Mouse (Mus musculus): ENCODE data around the gene Smtn.
A peak's percentile ranks its signal among the peaks of the same experiment; 100 is the strongest.

Smtn gene

GRCm38 (mm10) chr11:3509181-3510085 lies 31.0 kb downstream of the Smtn start:
- no peak for DNase-seq (ENCODE audit: low read depth, low spot score)

- DNase-seq (ENCODE audit: low read depth, low spot score), result no peak
Observed at GRCm38 (mm10) chr11:3508226-3508625, 32.2 kb downstream of the Smtn start.

DNA sequence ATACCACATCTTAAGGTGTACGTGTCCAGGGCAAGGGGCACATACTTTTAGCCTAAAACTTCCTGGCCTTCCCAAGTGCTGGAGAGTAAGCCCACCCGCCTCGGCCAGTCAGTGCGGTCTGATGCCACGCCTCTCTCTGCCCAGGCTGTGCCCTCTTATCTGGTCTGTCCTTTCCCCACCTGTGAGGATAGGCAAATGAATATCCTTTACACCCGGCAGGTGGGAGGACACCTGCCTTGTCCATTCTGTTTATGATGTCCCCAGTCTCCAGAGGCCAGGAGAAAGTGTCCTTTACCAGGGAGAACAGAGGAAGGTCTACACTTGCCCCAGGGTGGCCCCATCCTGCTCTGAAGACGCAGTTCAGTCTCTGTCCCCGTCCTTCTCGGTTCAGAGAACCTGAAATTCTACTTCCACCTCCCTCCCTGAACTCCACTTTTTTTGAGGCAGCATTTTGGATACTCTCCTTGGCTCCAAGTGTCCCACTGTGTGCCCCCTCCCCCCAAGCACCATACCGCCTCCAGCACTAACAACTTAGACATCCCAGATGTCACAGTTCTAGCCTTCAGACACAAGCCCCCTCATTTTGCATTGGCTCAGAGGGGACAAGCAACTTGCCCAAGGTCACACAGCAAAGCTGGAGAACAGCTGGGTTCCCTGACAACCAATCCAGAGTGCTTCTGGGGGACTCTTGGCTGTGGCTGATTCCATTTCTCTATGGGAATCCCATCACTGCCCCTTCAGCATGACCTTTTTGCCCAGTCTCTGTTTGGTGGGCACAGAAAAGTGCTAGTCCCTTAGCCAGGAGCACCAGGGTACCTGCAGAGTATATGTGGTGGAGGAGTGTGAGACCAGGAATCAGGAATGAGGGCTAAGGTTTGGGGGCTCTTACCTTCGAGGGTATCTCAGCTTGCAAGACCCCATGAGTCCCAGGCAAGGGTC lies 36.4 kb downstream of the Smtn start:
- DNase-seq (ENCODE audit: low read depth, low spot score), result no peak

GRCm38 (mm10) chr11:3502459-3503072 lies 37.8 kb downstream of the Smtn start:
- DNase-seq (ENCODE audit: low read depth, low spot score), result no peak

- DNase-seq (ENCODE audit: low read depth, low spot score), result no peak
Observed at GRCm38 (mm10) chr11:3502057-3502456, 38.4 kb downstream of the Smtn start.

GRCm38 (mm10) chr11:3497296-3497695 lies 43.1 kb downstream of the Smtn start:
- no peak for DNase-seq (ENCODE audit: low read depth, low spot score)

- DNase-seq (ENCODE audit: low read depth, low spot score), result no peak
Observed at GRCm38 (mm10) chr11:3496756-3497155, 43.7 kb downstream of the Smtn start.

GRCm38 (mm10) chr11:3495496-3495895 lies 44.9 kb downstream of the Smtn start:
- DNase-seq (ENCODE audit: low read depth, low spot score), result no peak

DNA sequence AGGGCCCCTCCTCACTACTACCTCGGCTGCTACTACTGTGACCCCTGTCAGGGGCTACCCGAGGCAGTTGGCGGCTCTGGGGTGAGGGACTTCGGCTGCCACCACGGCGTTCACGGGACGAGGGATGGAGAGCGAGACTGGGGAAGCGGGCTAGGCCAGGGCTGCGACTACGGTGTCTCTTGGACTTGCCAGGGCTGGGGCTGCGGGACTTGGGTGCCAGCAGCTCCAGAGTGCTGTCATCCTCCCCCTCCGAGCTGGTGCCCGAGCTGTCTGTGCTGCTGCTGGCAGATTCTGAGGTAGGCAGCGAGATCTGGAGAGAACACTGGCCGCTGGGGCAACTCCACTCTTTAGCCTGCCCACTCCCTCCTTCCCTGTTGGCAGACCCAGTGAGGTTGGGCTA lies 45.6 kb downstream of the Smtn start:
- no peak for DNase-seq (ENCODE audit: low read depth, low spot score)

DNA sequence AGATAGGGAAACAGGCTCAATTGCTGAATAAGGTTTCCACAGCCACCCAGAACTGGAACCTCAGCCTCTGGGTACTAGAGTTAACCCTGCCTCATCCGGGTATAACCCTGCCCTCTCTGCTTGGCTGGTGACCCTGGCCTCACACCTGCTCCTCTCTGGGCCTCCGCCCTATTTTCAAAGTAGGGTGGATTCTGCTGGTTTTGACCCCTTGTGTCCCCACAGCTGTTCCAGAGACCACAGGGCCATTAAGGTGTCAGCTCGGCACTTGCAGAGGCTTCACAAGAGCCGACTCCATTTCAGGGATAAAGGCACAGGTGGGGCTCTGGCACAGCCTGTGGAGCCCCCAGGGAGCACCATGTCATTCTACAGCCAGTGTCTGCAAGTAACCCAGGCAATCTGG lies 47.7 kb downstream of the Smtn start:
- DNase-seq (ENCODE audit: low read depth, low spot score), result no peak

DNA sequence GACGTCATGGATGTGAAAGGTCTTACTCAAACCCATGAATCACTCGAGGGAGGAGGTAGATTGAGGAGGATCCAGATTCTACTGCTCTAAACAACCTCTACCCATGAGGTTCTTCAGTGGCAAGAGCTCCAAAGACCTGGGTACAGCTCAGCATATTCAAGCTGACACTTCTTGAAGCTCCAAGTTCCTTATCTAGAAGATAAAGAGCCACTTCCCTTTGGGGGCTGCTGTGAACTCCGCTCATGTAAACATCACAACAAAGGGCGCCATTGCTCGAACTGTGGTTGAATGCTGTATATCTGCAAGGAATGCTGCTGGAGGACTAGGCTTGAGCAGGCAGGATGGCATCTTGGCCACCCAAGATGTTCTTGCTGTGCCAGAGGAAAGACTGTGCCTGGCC lies 51.4 kb downstream of the Smtn start:
- DNase-seq (ENCODE audit: low read depth, low spot score), result no peak

DNA sequence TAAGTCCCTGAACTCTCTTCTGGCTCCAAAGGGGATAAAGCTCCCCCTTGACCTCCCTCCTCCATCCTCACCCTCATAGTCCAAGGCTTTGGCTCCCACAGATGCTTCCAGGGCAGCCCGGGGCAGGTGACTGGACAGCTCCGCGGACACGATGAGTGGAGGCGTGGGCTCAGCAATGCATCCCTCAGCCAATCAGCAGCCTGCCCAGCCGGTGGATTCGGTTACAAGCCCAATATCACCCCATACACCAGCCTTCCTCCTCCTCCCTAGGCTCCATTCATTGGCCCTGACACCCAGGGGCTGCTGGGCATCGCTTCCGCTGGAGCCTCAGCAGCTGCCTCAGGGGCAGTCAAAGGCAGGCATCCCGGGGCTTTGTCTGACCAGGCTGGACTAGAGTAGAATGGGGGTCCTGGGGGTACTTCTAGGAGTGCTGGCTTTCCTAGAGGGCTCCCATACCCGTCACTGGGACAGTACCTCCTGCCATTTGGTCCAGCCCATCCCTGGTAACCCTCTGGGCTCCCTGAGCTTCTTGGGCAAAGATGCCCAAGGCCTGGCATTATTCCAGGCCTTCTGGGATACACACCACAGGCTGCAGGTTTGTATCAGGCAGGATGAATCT lies 52.4 kb downstream of the Smtn start, which contains the start of gene Pla2g3:
Gene Pla2g3, plus strand, starts transcription at position 333 of the 619 bp plus-strand sequence.
- no peak for DNase-seq (ENCODE audit: low read depth, low spot score)

- DNase-seq (ENCODE audit: low read depth, low spot score), result no peak
Observed at GRCm38 (mm10) chr11:3486349-3486748, 54.1 kb downstream of the Smtn start.

- DNase-seq (ENCODE audit: low read depth, low spot score), result no peak
Observed at GRCm38 (mm10) chr11:3483980-3484642, 56.3 kb downstream of the Smtn start.

DNA sequence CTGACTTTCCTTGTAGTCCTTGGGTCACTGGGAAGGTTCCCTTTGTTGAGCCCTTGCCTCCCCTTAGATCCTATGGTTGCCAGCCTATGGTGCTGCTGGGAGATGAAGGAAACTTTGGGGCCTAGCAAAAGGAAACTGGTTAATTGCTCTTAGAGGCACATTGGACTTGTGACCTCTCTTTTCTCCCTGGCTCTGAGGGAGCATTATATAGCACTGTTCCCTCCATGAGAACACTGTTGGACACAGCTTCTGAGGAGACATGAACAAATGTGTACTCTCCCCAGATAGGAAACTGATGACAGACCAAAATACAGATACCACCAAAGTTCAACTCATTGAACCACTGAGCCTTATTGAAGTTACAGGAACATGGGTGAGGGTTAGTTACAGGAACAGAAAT lies 64.9 kb downstream of the Smtn start:
- no peak for DNase-seq (ENCODE audit: low read depth, low spot score)

- DNase-seq (ENCODE audit: low read depth, low spot score), result no peak
Observed at GRCm38 (mm10) chr11:3474480-3475115, 65.8 kb downstream of the Smtn start.

- DNase-seq (ENCODE audit: low read depth, low spot score), result peak; percentile 75
Observed at GRCm38 (mm10) chr11:3472484-3472883, 67.9 kb downstream of the Smtn start.

DNA sequence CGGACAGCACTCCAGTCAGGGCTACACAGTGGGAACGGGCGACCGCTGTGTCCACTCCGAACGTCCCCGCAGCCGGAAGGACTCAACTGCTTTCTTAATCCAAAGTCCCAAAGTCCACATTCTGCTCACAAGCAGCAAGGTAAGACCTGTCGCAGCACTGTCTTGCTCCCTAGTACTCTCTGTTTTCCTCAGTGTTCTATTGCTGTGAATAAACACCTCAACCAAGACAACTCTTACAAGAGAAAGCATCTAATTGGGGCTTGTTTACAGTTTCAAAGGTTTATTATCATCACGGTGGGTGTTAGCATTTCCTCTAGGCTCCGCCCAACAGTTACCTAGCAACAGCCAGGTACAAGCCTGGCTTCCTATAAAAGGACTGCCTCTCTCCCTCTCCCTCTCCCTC lies 69.0 kb downstream of the Smtn start:
- no peak for DNase-seq (ENCODE audit: low read depth, low spot score)

Data from embryo, embryonic 11.5 days (tissue).